Mouse (Mus musculus): Measurements from ENCODE around the gene Catsperz.

Gene Catsperz

DNA sequence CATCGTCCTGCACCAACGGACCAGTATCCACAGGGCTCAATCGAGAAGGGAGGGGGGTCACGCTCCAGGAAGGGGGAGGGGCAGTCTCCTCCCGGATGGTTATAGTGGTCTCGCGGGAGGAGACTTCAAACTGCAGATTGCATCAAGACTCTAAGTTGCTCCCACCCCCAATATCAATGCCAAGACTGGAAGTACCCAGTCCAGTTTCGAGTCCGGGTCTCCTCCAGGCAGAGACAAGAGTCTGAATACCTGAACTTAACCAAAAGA, at the start of gene Catsperz:
Catsperz (minus strand) TSS at position 74 of the 267 bp plus-strand sequence.
- DNase-seq = no peak

- DNase-seq = peak; percentile 93
Measured at GRCm38 (mm10) chr19:6974211-6975205, 49.3 kb upstream of the Catsperz start, which contains the start of gene Ppp1r14b. TSS of gene Ppp1r14b (plus strand) at chr19:6974968.

DNA sequence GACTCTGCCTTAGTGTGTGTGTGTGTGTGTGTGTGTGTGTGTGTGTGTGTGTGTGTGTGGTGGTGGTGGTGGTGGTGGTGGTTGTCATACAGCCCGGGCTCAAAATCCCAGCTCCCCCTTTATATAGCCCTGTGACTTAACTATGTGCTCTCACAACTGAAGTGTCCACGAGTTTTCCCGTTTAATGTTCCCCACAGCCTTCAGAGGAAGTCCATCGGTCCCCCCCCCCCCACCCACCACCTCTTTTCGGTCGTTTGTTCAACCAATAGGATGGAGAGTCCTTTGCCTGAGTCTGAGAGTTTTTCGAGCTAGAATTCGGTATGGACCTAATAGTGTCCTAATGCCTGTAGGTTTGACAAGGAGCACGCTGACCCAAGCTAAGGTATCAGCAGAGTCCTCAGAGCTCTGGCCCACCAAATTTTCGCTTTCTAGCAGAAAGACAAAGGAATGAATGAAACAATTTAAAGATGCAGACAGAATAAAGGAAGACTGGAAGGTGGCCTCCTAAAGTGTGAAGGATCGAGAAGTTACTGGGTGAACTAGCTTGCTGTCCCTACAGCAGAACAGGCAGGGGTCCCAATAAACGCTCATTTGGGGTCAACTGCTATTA, 48.5 kb upstream of the Catsperz start:
- no peak for DNase-seq

GRCm38 (mm10) chr19:6972247-6972917, 47.2 kb upstream of the Catsperz start:
- no peak for DNase-seq

DNA sequence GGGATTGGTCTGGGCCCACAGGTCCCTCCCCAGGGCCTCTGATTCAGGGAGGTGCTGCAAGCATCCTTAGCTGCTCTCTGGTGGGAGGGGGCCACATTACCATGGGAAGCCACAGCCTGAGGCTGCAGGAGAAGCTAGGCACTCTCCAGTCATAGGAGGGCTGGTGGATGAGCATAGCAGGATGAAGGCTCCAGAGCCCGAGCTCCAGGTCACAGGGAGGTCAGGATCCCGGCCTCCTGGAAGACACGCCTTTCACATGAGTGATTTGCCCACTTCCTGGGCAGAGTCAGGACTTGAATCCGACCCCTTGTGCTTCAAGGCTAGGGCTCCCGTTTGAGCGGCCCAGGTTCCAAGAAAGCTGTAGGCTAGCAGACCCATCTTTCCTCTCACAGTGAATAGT, 46.5 kb upstream of the Catsperz start:
- DNase-seq = no peak

- DNase-seq = peak; percentile 48
Measured at GRCm38 (mm10) chr19:6970460-6971085, 45.4 kb upstream of the Catsperz start.

DNA sequence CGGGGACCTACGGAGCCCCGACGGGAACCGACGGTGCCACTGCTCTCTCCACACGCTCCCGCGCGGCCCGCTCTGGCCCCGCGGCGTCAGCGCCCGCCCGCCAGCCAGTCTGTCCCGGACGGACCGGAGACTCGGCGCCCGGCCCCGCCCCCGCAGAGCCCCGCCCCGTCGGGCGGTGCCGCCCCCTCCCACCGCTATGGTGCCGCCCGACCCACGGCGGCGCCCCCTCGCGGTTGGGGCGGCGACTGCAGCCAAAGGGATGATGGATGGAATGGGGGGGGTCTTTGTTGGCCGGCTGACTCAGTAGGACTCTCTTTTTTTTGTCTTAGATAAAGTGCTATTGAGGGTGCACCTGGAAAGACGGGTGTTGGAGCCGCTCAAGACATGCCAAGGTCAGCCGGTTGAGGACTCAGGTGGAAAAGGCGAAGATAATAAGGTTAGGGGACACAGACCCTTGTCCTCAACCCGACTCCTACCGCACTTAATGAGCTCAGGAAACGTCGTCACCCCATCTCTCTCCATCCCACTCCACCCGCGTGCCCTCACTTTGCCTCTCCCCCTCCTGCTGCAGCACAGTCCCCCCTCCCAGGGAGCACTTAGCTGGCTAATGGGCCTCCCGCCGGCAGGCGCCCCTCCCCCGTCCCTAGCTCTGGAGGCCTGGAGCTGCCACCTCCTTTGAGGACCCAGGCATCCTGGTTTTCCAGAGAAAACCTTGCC, 44.6 kb upstream of the Catsperz start:
- DNase-seq = peak; percentile 78

DNA sequence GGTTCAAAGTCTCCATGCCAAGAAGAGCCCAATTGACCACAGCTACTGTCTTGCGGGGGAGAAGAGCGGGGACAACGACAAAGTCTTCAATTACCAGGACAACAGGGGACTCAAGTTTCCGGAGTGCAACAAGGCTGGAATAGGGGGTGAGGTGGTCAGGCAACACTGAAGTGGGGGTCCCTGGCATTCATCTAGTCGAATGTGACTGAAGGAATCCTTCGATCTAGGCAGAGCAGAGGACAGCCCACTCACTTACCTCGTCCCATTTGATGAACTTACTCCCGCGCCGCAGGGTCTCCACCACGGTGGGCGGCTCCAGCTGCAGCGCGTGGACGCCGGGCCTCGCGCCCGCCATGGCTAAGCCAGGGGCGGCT, 44.1 kb upstream of the Catsperz start:
- DNase-seq = no peak

DNA sequence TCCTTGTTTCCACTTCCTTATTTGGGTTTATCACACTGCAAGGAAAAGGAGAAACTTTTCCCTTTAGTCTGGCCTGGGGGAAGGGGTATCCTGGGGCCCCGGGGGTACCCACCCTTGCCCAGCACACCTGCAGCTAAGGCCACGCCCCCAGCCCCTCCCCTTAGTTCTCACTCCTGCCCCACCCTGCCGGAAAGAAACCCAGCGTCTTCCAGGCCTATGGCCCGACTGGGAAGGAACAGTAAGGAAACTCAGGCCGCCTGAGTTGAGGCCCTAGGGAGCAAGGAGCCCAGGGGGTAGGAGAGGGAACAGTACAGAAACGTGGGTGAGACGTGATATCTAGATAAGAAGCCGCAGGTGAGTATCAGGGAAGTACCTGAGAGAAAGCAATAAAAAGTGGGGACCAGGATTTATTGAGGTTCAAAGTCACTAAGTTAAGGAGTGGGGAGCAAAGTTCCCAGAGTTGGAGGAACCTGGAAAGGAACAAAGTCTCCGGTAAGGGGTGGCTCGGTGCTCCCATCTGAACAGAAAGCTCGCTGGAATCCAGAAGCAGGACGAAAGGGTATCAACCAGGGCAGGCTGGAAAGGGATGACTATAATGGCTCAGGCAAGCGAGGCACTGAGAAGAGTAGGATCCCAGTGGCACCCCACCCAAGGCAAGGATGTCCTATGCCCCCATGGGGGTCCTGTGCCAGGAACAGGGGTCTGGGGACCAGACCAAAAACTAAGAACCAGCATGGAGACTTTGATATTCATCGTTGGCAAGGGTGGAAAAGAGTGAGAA, 43.5 kb upstream of the Catsperz start:
- no peak for DNase-seq

DNA sequence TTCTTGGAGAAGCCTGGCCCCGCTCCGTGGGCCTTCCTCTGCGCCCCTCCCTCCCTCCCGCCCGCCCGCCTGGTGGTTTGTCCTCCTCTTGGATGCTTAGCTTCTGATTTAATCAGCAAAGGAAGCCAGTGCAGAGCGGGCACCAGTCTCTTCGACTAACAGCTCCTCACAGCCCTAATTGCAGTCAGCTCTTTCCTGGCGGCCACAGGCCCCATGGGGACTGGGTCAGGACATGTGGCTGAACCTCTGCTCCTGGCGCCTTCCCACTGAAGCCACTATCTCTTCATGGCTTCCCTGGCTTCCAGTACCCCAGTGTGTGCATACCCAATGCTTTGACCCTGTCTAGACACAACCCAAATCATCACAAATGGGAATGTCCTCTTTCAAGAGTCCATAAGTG, 31.3 kb upstream of the Catsperz start:
- no peak for DNase-seq

- DNase-seq = no peak
Measured at GRCm38 (mm10) chr19:6955424-6955823, 30.2 kb upstream of the Catsperz start.

- peak; percentile 42 for DNase-seq
Measured at GRCm38 (mm10) chr19:6954046-6954445, 28.9 kb upstream of the Catsperz start.

DNA sequence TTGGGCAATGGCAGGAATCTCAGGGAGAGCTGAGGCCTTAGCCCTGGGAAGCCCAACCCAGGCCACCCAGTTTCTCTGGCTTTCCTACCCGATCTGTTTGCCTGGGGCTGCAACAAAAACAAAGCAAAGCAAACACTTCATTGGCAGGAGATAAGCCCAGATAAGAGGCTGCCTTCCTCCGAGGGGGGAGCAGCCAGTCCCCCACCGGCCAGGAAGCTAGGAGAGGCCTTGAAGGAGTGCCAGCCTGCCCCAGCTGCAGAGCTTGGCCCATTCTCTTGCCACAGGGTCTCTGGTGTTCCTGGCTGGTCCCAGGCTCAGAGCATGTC, 27.5 kb upstream of the Catsperz start:
- DNase-seq = no peak

GRCm38 (mm10) chr19:6951994-6952711, 27.0 kb upstream of the Catsperz start:
- DNase-seq = peak; percentile 80

- DNase-seq = peak; percentile 97
Measured at GRCm38 (mm10) chr19:6951381-6951968, 26.3 kb upstream of the Catsperz start.

GRCm38 (mm10) chr19:6950613-6951153, 25.5 kb upstream of the Catsperz start:
- peak; percentile 83 for DNase-seq

DNA sequence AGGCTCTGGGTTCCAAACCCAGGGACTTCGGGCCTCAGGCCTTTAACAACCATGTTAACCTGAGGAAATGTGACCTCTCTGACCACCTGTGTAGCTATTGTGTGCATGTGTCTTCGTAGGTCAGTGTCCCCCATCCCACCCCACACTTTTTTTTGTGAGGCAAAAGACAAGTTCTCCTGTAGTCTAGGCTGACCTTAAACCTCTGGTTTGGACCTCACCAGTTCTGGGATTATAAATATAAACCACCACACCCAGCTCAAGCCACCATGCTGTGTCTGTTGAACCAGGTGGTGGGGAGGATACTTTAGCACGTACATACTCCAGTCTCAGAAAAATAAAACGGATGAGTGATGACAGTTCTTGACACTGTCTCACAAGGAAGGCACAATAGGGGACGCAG, 24.8 kb upstream of the Catsperz start:
- no peak for DNase-seq

- DNase-seq = no peak
Measured at GRCm38 (mm10) chr19:6949532-6949931, 24.4 kb upstream of the Catsperz start.

GRCm38 (mm10) chr19:6948186-6948585, 23.0 kb upstream of the Catsperz start:
- no peak for DNase-seq

DNA sequence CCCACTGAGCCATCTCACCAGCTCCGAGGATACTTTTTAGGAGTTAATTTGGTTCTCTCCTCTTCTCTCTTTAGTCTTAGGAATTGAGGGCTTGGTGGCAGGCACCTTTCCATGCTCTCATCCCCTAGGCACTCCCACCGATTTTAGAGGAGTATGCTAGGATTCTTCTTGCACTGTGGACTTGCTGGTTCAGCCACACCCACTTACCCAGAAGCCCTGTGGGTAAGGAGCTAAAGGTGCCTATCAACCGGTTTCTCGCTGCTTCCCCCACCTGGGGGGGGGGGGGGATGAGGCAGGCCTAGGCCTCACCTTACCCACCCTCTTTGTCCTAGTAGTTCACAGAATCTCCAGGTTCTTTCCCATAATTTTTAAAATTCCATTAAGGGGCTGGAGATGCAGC, 22.6 kb upstream of the Catsperz start:
- DNase-seq = no peak

DNA sequence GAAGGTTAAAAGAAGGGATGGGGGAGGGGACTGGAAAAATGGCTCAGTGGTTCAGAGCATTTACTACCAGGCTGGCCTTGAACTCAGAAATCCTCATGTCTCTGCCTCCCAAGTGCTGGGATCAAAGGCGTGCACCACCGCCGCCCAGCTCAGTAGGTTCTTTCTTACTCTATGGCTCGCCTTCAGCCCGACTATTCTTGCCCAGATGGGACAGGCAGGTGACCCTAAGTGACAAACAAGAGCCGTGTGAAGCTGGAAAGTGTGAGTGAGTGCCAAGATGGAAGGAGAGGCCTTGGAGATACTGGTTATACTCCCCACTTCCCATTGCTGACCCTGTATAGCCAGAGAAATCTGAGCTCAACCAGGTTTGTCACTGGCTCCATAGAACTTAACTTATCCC, 18.5 kb upstream of the Catsperz start:
- DNase-seq = no peak

Measured in retina, postnatal 1 day (tissue).